Mouse (Mus musculus): ENCODE results near the gene Med23. TPM values are rescaled to one million over a fixed set of nuclear protein-coding genes. Genes with fewer than 3 reads are reported as not detected.

Gene Med23
- total RNA-seq, 2 experiments from 2014 or later, result 14.0 to 15.6 TPM

DNA sequence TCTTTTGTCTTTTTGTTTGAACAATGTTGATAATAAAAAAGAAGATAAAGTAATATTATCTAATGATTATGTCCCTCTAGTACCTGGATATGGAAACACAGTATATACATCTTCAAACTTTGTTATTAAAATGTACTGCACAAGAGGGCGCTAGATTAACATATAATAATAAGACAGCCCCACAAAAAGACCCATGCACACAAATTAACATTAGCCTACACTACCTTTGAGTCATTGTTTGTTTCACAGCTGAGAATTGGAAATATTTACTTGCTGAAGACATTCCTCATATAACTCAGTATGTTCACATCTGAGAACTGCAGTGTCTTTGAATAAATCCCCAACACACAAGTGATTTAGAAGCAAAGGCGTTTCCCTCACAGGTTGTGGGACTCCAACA is 91.3 kb downstream of the Med23 start:
- peak in 1 of 2 experiments; percentile 58 for DNase-seq

DNA sequence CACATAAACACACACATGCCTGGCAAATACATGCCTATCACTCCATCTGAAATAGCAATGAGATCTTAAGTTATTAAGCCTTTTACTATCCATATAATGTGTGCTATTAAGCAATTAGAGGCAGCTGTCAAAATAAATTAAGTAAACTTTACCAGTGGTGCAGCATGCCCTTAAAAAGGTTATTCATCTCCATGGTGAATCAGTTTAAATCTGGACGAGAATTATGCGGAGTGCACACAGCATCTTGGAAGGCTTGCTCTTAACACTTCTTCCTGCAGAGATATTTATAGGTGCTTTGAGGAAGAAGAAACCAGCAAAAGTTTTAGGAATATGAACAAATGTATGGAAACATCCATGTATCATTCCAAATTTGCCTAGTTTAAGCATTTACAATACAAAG is 92.1 kb downstream of the Med23 start:
- DNase-seq, result no peak

Small RNA genes lying within 50 kb of the gene (microRNA-seq; reads per million reads assigned to microRNA genes)
- gene Mir6905, result 0 reads per million in 2 experiments

Other genes starting within 250 kb of the Med23 start
- 1 to 10 TPM; 4.7 to 5.1 TPM for gene Enpp1, start 157.8 kb upstream of the Med23 start, total RNA-seq (2021)
- gene Enpp3, start 27.2 kb upstream of the Med23 start, total RNA-seq (2021), result 1 to 10 TPM; 3.0 to 3.2 TPM
- not detected for gene Arg1, start 57.5 kb downstream of the Med23 start, total RNA-seq (2021)